Mouse (Mus musculus): ENCODE data around the gene Ptprd.
A peak's percentile ranks its signal among the peaks of the same experiment; 100 is the strongest.

Gene Ptprd

DNA sequence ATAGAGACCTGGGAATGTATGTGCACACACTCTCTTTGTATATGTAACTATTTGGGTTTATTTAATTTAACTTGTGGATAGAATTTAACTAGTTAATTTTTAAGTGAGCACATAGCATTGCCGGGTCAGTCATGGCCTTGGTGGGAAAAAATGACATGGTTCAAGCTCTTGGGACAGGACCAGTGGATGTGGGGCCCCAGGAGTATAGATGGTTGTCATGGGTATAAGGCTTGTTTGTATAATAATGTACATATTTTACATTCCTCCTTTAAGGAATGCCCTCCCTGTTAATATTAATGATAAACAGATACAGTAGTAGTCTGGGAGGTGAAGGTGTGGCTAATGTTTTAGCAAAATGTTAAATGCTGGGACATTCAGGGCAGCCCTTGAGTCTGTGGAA lies 962.8 kb downstream of the Ptprd start:
- DNase-seq (ENCODE audit: low spot score) = no peak

DNA sequence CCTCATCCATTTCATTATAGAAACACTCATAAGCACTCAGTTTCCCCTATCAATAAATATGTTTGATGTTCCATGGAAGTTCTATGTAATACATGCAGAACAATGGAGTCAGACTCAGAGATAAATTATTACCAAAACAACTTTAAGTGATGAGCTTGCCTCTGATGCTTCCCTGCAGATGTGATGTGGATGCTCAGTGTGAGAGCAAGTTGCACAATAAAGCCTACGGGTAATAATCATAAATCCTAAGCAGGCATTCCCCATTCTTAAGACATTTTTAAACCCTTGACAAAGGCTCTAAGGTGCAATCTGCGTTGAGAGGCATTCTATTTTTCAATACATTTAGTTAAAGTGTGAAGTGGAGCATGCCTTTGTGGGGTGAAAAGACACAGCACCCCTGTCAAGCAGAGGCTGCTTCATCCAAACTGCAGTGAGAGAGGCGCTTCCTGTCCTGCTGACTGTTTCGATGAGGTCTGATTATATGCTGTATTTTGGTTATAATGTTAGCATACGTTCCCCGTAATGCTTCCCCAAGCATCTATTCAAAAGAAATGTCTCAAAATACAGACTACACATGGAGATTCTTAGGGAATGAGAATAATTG lies 969.8 kb downstream of the Ptprd start:
- DNase-seq (ENCODE audit: low spot score) = no peak

DNA sequence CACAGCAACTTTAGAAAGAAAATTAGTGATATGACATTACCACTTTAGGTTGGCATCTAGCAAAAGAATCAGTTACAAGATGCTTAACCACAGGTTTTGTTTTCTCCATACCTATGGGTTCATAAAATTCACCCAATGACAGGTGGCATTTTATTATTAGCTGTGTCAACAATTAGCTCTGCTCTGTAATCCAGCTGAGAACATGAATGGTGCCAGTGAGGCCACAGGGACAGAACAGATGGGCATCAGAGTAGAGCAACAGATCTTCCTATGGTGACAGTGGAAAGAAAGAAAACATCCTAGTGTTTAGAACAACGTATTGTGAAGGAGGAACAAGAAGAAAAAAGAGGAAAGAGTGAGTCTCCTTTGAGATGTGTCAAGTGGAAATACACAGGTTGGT lies 973.6 kb downstream of the Ptprd start:
- DNase-seq (ENCODE audit: low spot score) = no peak

DNA sequence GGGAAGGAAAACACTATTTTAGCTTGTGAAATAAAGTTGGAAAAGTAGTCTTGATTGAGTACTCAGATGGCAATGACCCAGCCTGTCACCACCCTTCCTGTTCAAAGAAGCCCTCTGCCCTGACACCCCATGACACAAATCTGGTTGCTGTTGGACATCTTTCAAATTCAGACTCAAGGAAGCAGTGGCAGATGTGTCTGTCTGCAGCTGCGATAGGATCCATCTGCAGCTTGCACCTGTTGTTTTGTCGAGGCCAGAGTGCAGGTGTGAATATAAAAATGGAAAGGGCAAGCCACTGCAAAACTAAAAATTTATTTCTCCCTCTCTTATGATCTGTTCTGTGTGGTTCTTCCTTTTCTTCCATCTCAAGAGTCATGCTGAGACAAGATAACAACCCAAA lies 978.5 kb downstream of the Ptprd start:
- DNase-seq (ENCODE audit: low spot score) = no peak

DNA sequence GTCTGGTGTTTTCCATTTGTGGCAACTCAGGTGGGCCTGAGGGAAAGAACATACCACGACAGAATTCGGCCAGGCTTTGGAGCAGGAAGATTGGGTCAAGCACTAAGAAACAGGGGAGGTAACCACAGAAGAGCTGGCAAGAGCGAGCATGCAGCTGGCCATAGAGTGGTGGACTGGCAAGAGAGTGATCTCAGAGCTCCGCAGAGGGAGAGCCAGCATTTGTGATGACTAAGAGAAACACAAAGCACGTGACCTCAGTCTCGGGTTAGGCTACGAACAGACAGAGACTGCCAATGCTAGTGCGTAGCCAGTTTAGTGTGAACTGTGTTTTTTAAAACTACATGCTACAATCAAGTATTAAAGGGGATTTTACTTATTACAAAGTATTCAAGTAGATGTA lies 1042.9 kb downstream of the Ptprd start:
- DNase-seq (ENCODE audit: low spot score) = no peak

DNA sequence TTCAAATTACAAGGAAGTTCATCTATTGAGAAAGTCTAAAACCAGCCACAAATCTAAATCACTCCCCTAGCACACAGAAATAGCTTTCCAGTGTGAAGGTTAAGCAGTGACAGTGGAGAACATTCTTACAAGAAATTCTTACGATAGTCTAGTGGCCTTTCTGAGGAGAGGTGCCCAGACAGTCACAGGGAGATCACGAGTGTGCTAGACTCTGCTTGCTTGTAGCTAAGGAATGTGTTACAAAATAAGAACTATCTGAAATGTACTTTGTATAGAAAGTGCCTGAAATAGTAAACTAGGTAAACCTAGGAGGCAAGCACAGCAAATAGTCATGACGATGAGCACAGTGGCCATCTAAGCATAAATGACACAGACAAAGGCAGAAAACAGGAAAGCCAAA lies 1054.2 kb downstream of the Ptprd start:
- DNase-seq (ENCODE audit: low spot score) = no peak

DNA sequence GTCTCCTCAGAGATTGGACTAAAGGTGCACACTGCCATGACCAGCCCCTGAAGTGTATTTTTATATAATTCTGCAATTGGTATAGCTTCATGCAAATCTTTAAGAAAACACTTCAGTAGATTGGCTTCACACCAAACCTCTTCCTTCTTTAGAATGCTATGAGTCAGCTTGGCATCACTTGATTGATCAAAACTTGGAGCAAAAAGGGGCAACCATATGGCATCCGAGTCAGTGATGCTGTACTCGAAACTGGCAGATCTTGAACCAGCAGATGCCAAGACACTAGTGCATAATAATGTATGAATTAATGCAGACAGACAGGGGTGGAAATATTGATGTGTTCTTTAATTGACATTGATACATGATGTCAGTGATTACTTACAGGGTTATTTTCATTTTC lies 1056.2 kb downstream of the Ptprd start:
- DNase-seq (ENCODE audit: low spot score) = peak; percentile 53

DNA sequence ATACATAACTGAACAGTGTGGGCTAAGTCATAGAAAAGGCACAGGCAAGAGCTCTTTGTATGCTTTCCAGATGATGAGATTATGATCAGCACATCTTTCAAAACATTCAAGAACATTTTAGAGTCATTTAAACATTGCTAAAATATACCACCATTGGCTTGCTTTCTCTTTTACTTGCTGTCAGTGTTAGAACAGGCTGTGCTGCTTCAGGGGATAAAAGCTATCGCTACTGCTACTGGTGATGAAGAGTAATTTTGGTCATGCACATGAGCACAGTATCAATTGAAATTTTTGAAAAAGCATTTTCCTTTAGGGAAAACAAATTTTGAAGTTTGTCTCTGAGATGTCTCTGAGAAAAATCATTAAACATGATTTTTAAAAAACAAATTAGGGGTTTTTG lies 1056.7 kb downstream of the Ptprd start:
- DNase-seq (ENCODE audit: low spot score) = no peak

DNA sequence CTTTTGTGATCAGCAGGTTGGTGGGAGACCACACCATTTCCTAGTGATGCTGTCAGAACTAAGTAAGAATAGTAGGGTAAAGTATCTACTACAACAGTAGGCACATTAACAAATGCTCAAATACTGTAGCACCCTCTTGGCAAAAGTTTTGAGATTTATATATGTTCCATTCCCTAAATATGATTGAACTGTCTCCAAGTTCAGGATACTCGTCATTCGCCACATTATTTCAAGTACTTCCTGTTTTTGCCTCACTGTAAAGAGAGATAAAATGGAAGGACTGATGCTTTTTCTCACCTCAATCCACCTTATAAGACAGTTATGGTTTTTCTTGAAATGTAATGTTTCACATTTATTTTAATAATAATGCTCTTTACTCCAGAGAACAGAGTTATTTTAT lies 1086.9 kb downstream of the Ptprd start:
- DNase-seq (ENCODE audit: low spot score) = no peak

DNA sequence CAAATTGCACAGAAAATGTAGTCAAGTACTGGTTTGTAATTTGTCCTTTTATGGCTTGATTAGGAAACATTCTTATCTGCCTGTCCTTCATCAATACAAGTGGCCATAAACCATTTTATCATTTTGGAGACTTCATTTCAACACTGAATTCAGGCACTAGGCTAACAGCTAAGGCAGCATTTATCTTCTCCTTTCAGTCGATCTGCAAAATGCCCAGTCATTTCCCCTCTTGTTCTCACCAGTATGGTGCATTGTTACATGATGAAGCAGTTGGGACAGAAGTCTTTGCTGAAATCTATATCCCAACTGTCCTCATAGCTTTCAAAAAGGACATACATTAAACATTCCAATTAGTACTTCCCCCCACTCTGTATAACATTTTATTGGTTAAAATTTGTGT lies 1100.9 kb downstream of the Ptprd start:
- no peak for DNase-seq (ENCODE audit: low spot score)

DNA sequence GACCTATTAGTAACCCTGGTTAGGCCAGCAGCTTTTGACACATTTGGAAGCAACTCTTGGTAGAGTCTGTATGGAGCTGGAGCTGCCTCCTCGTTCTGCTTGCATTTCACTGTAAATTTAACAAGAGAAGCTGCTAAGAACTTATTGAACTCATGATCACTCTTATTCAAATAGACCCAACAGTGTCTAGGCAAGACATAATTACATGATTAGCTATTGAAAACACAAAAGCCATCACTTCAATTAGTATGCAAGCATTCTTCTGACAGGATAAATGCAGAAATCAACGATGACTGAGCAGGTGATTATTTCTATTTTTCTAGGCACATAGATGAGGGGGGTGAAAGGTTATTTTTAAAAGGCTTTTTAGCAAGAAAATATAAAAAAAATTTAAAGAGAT lies 1104.5 kb downstream of the Ptprd start:
- no peak for DNase-seq (ENCODE audit: low spot score)

DNA sequence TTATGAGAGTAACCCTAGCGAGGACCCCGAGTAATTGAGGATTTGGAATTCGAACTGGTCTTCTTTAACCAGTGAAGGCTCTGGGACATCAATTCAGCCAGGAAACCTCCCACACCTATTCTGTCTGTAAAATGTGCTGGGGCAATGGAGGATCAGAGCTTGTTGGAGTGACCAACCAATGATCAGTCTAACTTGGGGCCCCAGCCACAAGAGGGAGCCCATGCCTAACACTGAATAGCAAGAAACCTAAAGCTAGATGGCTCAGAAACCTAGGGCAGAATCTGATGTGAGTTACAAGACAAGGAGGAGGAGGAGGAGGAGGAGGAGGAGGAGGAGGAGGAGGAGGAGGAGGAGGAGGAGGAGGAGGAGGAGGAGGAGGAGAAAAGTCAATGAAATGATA lies 1128.6 kb downstream of the Ptprd start:
- DNase-seq (ENCODE audit: low spot score) = peak; percentile 15

DNA sequence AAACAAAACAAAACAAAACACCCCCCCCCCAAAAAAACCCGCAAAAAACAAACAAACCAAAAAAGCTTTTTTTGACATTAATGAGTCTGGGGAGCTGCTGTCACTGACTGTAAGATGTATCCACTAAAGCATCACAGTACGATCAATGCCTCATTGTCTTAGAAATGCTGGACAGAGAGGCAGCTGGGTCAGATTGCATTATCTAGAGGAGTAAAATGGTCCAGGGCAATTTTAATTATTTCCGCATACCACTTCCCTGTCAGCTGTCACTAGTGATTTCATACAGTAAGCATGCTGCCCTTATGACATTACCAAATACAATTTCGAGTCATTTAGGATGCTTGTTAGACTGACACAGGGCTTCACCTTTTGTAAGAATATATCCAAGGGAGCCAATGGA lies 1134.2 kb downstream of the Ptprd start:
- DNase-seq (ENCODE audit: low spot score) = no peak

DNA sequence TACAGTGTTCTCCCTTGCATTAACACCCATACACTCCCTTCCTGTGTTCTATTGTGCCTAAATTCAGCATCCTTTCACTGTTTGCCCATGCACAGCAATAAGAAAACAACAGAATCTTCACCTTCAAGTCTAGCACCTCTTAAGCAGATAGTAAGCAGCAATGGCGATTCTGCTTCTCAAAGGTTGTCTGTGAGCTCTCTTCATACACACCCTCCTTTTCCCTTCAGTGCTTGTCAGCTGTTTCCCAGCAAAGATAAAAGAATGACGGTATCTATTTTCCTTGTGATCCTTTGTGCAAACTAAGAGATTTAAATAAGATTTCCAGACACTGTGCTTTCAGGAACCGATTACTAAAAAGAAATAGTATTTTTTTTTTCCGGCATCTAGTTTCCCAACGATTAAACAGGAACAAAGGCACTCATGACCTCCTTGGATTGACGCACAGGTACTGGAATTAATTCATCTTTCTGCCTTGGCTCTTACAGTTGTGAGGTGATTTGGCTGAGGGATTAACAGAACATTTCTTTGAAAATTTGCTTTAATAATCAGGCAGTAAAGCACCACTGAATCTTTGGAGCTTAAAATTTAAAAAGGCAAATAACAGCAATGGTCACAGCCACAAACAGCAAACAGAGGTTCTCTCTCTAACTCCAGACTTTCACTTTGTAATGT lies 1161.1 kb downstream of the Ptprd start:
- no peak for DNase-seq (ENCODE audit: low spot score)

DNA sequence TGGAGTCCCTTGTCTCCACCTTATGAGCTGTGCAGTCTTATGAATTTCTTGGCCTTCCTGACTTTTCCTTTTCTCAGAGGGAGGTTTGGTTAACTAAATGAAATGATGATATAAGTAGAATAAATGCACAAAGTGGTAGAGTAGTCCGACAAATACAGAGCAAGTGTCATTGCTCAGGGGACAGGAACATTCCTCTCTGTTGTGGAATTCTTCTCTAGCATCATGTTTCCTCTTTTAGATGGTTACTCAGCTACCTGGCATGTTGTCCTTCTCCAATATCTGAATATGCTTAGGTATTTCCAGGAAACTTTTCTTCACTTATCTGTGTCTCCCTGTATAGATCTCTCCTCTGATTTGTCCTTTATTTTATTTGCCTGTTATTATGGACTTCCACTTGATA lies 1207.3 kb downstream of the Ptprd start:
- no peak for DNase-seq (ENCODE audit: low spot score)

DNA sequence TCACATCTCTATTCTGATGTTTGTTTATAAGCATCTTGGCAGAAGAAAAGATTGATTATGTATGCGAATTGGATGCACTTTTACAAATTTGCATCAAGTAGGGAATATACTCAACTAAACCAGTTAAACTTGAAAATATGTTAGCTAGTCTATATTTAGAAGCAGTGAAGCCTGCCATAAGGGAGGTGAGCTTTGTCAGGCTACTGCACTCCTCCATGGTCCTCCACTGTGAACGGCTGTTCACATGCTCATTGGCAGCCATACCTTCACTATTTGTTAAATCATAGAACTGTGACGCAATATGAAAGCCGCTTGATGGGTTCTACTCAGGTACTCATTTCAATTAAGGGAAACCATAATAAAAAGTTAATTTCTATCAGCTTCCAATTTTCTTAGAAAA lies 1215.6 kb downstream of the Ptprd start:
- no peak for DNase-seq (ENCODE audit: low spot score)

DNA sequence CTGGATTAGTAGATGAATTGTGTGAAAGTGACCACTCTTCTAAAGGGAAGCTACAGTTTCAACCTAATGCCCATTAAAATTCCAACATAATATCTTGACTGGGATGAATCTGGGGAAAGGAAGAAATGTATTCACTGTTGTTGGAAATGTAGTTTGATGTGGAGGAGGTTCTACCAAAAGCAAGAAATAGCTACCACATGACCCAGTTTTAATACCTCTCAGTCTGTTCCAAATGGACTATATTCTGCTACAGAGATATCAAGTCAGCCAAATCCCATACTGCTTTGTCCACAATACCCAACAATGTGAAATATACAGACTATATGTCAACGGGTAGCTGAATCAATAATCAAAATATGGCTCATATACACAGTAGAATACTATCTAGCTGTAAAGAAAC lies 1221.8 kb downstream of the Ptprd start:
- DNase-seq (ENCODE audit: low spot score) = no peak

DNA sequence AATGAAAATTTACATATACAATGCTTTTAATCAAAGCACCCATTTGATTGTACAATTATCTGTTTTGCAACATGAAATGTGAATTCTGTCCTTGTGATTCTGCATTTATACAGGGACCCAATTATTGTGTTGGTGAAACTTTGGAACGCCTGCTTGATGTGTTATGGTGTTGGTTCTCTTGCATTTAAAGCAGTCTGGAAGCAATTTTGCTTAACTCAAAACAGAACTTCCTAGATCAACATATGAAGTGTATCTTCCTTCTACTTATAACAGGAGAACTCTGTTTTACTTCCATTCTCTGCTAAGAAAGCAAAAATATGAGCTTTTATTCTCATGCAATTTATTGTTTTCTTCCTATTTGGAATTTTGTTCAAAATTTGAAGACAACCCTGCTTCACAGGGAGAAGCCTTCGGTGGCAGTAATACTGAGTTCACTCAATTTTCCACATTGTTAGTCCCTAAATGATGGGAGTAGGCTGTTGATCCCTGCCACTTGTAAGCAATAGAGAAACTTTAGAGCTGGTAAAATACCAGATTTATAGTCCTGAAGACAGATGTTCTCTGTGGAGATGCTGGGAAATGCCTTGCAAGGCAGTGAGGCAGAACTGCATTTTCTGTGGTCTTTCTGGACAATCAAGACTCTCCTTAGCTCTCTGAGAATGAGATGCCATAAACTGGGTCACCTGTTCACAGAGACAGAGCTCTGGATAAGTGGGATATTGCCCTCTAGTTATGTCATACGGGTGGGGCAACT lies 1234.5 kb downstream of the Ptprd start:
- DNase-seq (ENCODE audit: low spot score) = no peak

DNA sequence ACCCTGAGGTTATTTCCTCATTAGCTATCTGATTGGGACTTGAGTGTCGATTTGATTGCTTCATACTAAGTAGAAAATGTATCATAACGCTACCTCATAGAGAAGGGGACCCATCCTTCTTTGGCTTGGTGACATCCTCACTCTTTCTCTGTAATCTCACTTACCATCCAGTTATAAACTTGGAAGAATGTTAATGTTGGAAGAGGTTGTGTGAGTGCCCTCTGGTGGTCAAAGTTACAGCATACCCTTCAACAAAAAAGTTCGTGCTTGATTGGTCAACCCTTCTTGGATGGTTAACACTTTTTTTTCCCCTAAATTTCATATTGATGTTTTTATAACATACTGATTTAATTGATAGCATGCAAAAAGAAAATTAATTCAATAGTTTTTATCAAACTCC lies 1263.5 kb downstream of the Ptprd start:
- DNase-seq (ENCODE audit: low spot score) = peak; percentile 8

DNA sequence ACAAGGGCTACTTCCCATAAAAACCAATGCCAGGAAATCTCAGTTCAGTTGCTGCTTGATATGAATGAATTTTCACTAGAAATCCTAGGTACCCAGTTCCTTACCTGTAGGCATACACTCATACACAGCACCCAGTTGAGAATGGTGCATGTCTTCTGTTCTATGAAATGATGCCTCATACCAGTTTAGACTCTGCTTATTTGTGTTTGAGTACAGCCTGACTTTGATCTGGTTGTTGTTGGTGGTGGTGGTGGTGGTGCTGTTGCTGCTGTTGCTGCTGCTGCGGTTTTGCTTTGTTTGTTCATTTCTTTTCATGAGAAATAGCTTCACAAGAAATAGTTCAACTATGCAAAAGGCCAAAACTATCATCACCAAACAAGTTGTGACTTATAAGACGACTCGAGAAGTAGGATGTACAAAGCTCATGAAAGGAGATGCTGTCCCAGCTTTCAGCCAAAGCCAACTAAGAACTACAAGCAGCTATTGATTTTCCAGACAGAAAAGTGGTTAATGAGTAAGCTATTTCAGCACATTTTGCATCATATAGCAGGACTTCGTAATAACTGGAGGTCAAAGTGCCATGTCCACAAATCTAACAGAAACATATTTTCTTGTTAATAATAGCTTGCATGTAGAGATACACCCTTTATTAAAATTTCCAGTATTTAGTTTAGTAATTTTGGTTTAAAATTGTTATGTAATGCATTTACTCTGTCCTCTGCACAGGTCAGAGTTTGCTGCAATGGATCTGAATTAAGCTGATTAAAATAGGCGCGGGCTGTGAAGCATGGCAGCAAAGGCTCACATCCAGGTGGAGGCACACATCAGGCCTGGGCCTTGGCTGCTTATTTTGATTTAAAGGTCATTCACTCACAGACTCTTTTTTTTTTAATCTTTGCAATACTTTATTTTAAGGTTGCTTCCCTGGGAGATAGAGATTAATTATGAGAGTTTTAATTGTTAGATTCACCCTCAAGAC lies 1270.1 kb downstream of the Ptprd start:
- no peak for DNase-seq (ENCODE audit: low spot score)

DNA sequence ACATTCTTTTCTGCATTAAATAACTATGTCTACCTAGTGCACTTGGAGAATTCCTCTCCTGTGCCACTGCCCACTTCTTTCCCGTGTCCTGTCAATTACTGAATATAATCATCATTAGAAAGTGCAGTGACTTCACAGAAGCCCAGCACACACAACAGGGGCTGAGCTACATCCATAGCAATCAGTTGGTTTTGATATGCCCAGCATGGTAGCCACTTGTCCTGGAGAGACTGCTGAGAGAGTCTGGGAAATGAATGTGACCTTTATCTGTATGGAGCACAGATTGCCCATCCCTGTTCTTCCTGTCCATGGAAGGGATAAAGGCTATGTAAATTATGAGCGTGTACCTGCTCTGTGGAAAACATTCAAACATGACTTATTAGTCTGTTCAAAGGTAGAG lies 1280.2 kb downstream of the Ptprd start:
- no peak for DNase-seq (ENCODE audit: low spot score)

DNA sequence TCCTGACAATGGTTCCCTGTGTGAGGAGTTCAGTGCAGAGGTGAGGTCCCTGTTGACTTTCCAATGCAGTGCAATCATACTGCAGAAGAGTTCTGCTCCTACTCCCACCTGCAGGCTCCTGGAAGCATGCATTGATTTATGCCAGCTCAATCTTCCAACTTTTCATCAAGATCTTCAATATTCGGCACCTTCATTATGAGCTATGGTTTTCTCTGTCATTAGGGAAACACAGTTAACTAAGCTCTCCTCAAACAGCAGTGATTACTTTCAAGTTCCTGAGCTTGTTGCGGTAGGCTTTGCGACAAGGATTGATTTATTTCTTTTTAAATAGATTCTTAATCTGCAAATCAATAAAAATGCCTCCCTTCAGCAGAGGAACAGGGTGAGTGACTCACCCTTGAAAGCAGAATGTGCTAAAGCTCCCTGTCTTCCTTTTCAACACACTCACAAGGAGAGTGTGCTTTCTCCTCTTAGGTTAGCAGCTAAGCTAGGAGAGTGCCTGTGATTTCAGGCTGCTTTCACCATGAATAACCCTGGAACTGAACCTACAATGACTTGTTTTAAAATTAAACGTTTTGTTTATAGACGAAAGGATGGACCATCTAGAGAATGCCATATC lies 1298.1 kb downstream of the Ptprd start:
- no peak for DNase-seq (ENCODE audit: low spot score)
